Comparison of ENCODE assay signal across 10 mouse cellular contexts in genomic region chr10:78005791-78006438, GRCm38 (mm10). TPM values are rescaled to one million over a fixed set of nuclear protein-coding genes. Genes with fewer than 3 reads are reported as not detected.
DNase-seq lines count a peak whose midpoint lies in the region; ATAC-seq and TF ChIP-seq lines count a peak whose summit lies in the region.
"Had no signal": no experiment of that assay in that cellular context is flagged by ENCODE, and none has a peak within 500 bp of the region (broad histone marks: within the 10 kb centered on the region; RNA-seq: fewer than 3 reads in every experiment).

No protein-coding gene starts in this region.

- DNase-seq in heart, adult 11 months = no peak
- DNase-seq in liver, embryonic 11.5 days (ENCODE audit: low spot score) = no peak
- DNase-seq in liver = no peak
- no peak for DNase-seq in liver, postnatal 0 days
- no peak for DNase-seq in spleen, postnatal 14 days (ENCODE audit: low spot score in 2 of 2)
- DNase-seq in embryo, embryonic 11 days = no peak
- DNase-seq: cerebellum, postnatal 10 days; lung, postnatal 14 days had no signal

- H3K27me3 ChIP-seq in heart, embryonic 11.5 days (ENCODE audit: control insufficient read depth, insufficient read depth, low read length) = no peaks in the 10 kb centered on the region
- no peaks in the 10 kb centered on the region for H3K27me3 ChIP-seq in liver, embryonic 11.5 days (replicated peaks; ENCODE audit: control insufficient read depth, insufficient read depth, low read length)
- H3K27me3 ChIP-seq in intestine, embryonic 16.5 days (replicated peaks; ENCODE audit: control insufficient read depth, insufficient read depth, low read length) = no peaks in the 10 kb centered on the region
- H3K27me3 ChIP-seq in liver, postnatal 0 days (ENCODE audit: insufficient read depth, low read length) = no peaks in the 10 kb centered on the region

- H3K9me3 ChIP-seq in heart, embryonic 11.5 days (replicated peaks; ENCODE audit: control insufficient read depth, low read length) = no peaks in the 10 kb centered on the region
- H3K9me3 ChIP-seq in liver, embryonic 11.5 days (ENCODE audit: control insufficient read depth, low read length) = no peaks in the 10 kb centered on the region
- H3K9me3 ChIP-seq in intestine, embryonic 16.5 days (ENCODE audit: control insufficient read depth, low read length) = no peaks in the 10 kb centered on the region
- no peaks in the 10 kb centered on the region for H3K9me3 ChIP-seq in liver, postnatal 0 days (ENCODE audit: low read length)

- ATAC-seq in heart, embryonic 11.5 days (replicated peaks; ENCODE audit: insufficient number of reproducible peaks, low FRiP score, low TSS enrichment) = no peak
- ATAC-seq in liver, embryonic 11.5 days (replicated peaks; ENCODE audit: low FRiP score) = no peak
- no peak for ATAC-seq in intestine, embryonic 16.5 days
- ATAC-seq in liver, postnatal 0 days = no peak

- WGBS in heart, embryonic 11.5 days (ENCODE audit: insufficient replicate concordance) = 86% methylated on average over 4 of the region's 4 CpGs
- 88% methylated on average over 4 of the region's 4 CpGs for WGBS in liver, embryonic 11.5 days
- WGBS in intestine, embryonic 16.5 days = 71% methylated on average over 4 of the region's 4 CpGs
- 82% methylated on average over 4 of the region's 4 CpGs for WGBS in liver, postnatal 0 days (ENCODE audit: insufficient replicate concordance)

- H3K27ac ChIP-seq in heart, embryonic 11.5 days (ENCODE audit: low read depth, low read length) = no peak overlapping the region
- H3K27ac ChIP-seq in liver, embryonic 11.5 days (ENCODE audit: low read depth, low read length) = 0 out of 2 replicates have a peak overlapping the region, but pooled peaks have one; percentile 3
- peak overlapping the region; percentile 97 for H3K27ac ChIP-seq in intestine, embryonic 16.5 days (ENCODE audit: low read length)
- no peak overlapping the region for H3K27ac ChIP-seq in liver, postnatal 0 days (ENCODE audit: low read depth)

- peaks cover 15% of the 10 kb centered on the region for H3K36me3 ChIP-seq in heart, embryonic 11.5 days (ENCODE audit: control insufficient read depth, insufficient read depth, low read length)
- peaks cover 27% of the 10 kb centered on the region for H3K36me3 ChIP-seq in liver, embryonic 11.5 days (ENCODE audit: control insufficient read depth, insufficient read depth, low read length)
- peaks cover 12% of the 10 kb centered on the region for H3K36me3 ChIP-seq in intestine, embryonic 16.5 days (ENCODE audit: control insufficient read depth, insufficient read depth, low read length)
- peaks cover 24% of the 10 kb centered on the region for H3K36me3 ChIP-seq in liver, postnatal 0 days (replicated peaks; ENCODE audit: insufficient read depth, low read length)

- no peak for TF ChIP-seq EP300 in liver, postnatal 0 days (IDR thresholded peaks at IDR 0.05; ENCODE audit: low read depth)

- no peak overlapping the region for H3K4me3 ChIP-seq in heart, embryonic 11.5 days (ENCODE audit: low read depth, low read length)
- H3K4me3 ChIP-seq in liver, embryonic 11.5 days (ENCODE audit: low read depth, low read length) = no peak overlapping the region
- H3K4me3 ChIP-seq in intestine, embryonic 16.5 days (ENCODE audit: low read length) = peak overlapping the region; percentile 69; the same call in 1 of the 2 replicates
- H3K4me3 ChIP-seq in liver, postnatal 0 days (ENCODE audit: low read depth, low read length) = no peak overlapping the region

- peak overlapping the region; percentile 96; the same call in 1 of the 2 replicates for H3K4me2 ChIP-seq in heart, embryonic 11.5 days
- peak overlapping the region; percentile 98 for H3K4me2 ChIP-seq in liver, embryonic 11.5 days
- H3K4me2 ChIP-seq in intestine, embryonic 16.5 days (ENCODE audit: low read depth, low read length) = peak overlapping the region; percentile 82
- H3K4me2 ChIP-seq in liver, postnatal 0 days (ENCODE audit: low read depth, low read length) = peak overlapping the region; percentile 10; the same call in 1 of the 2 replicates

- no peak overlapping the region for H3K9ac ChIP-seq in heart, embryonic 11.5 days (ENCODE audit: low read depth, low read length)
- peak overlapping the region; percentile 44 for H3K9ac ChIP-seq in liver, embryonic 11.5 days (ENCODE audit: low read depth, low read length)
- peak overlapping the region; percentile 51 for H3K9ac ChIP-seq in intestine, embryonic 16.5 days (ENCODE audit: low read depth, low read length)
- H3K9ac ChIP-seq in liver, postnatal 0 days (replicated peaks) = peak overlapping the region; percentile 32

- peaks cover 32% of the 10 kb centered on the region for H3K4me1 ChIP-seq in heart, embryonic 11.5 days (ENCODE audit: control insufficient read depth, insufficient read depth, low read length)
- peaks cover 50% of the 10 kb centered on the region for H3K4me1 ChIP-seq in liver, embryonic 11.5 days (replicated peaks; ENCODE audit: control insufficient read depth, insufficient read depth, low read length)
- H3K4me1 ChIP-seq in intestine, embryonic 16.5 days (ENCODE audit: control insufficient read depth, insufficient read depth, low read length) = peaks cover 38% of the 10 kb centered on the region
- H3K4me1 ChIP-seq in liver, postnatal 0 days (ENCODE audit: insufficient read depth) = peaks cover 46% of the 10 kb centered on the region

- no peak for TF ChIP-seq CTCF in liver, postnatal 0 days (IDR thresholded peaks at IDR 0.05; ENCODE audit: low read depth)

RNA-seq across cellular contexts. Expression of gene Pfkl, which starts 4.0 kb away (rescaled TPM):
- 168 and 194 TPM in 2 replicates for polyA plus RNA-seq in heart, embryonic 11.5 days (2014; fragmentation: Nextera tagmentation; extraction: Ambion mirVana)
- 245 and 255 TPM in 2 replicates for polyA plus RNA-seq in liver, embryonic 11.5 days (2014; fragmentation: Nextera tagmentation; extraction: Ambion mirVana)
- 282 and 298 TPM in 2 replicates for polyA plus RNA-seq in intestine, embryonic 16.5 days (2015; fragmentation: Nextera tagmentation; extraction: Ambion mirVana)
- polyA plus RNA-seq in liver, postnatal 0 days (2015; fragmentation: Nextera tagmentation; extraction: Ambion mirVana) = 23.5 and 31.3 TPM in 2 replicates

RNA-seq across cellular contexts. Expression of gene 1810043G02Rik, which starts 27.6 kb away (rescaled TPM):
- 17.1 and 17.2 TPM in 2 replicates for polyA plus RNA-seq in heart, embryonic 11.5 days (2014; fragmentation: Nextera tagmentation; extraction: Ambion mirVana)
- 12.1 and 12.8 TPM in 2 replicates for polyA plus RNA-seq in liver, embryonic 11.5 days (2014; fragmentation: Nextera tagmentation; extraction: Ambion mirVana)
- 16.0 and 17.5 TPM in 2 replicates for polyA plus RNA-seq in intestine, embryonic 16.5 days (2015; fragmentation: Nextera tagmentation; extraction: Ambion mirVana)
- 4.0 and 4.4 TPM in 2 replicates for polyA plus RNA-seq in liver, postnatal 0 days (2015; fragmentation: Nextera tagmentation; extraction: Ambion mirVana)

RNA-seq across cellular contexts. Expression of gene Trpm2, which starts 35.6 kb away (rescaled TPM):
- polyA plus RNA-seq in heart, embryonic 11.5 days (2014; fragmentation: Nextera tagmentation; extraction: Ambion mirVana) = 0.07 and 0.13 TPM in 2 replicates
- 1.2 TPM in 2 replicates for polyA plus RNA-seq in liver, embryonic 11.5 days (2014; fragmentation: Nextera tagmentation; extraction: Ambion mirVana)
- 0.91 and 0.92 TPM in 2 replicates for polyA plus RNA-seq in intestine, embryonic 16.5 days (2015; fragmentation: Nextera tagmentation; extraction: Ambion mirVana)
- 1.5 and 1.7 TPM in 2 replicates for polyA plus RNA-seq in liver, postnatal 0 days (2015; fragmentation: Nextera tagmentation; extraction: Ambion mirVana)

RNA-seq across cellular contexts. Expression of gene Dnmt3l, which starts 35.8 kb away (rescaled TPM):
- polyA plus RNA-seq in heart, embryonic 11.5 days (2014; fragmentation: Nextera tagmentation; extraction: Ambion mirVana) = 0.34 TPM in 1 of 2 replicates, not detected in the other
- not detected in 2 replicates for polyA plus RNA-seq in liver, embryonic 11.5 days (2014; fragmentation: Nextera tagmentation; extraction: Ambion mirVana)
- 0.29 and 0.33 TPM in 2 replicates for polyA plus RNA-seq in intestine, embryonic 16.5 days (2015; fragmentation: Nextera tagmentation; extraction: Ambion mirVana)
- not detected in 2 replicates for polyA plus RNA-seq in liver, postnatal 0 days (2015; fragmentation: Nextera tagmentation; extraction: Ambion mirVana)

RNA-seq across cellular contexts. Expression of gene Aire, which starts 37.5 kb away (rescaled TPM):
- 0.16 and 0.49 TPM in 2 replicates for polyA plus RNA-seq in heart, embryonic 11.5 days (2014; fragmentation: Nextera tagmentation; extraction: Ambion mirVana)
- polyA plus RNA-seq in liver, embryonic 11.5 days (2014; fragmentation: Nextera tagmentation; extraction: Ambion mirVana) = 0.16 and 0.51 TPM in 2 replicates
- polyA plus RNA-seq in intestine, embryonic 16.5 days (2015; fragmentation: Nextera tagmentation; extraction: Ambion mirVana) = 0.16 and 0.20 TPM in 2 replicates
- not detected in 2 replicates for polyA plus RNA-seq in liver, postnatal 0 days (2015; fragmentation: Nextera tagmentation; extraction: Ambion mirVana)

Comparison
In these comparisons a context has a peak if more than half of its experiments do, and no peak if none do; other contexts are left out.
1. H3K27ac ChIP-seq: peak in liver, embryonic 11.5 days (single experiment) and intestine, embryonic 16.5 days (single experiment); none in heart, embryonic 11.5 days (single experiment) and liver, postnatal 0 days (single experiment).
2. H3K4me2 ChIP-seq: peak in every context shown above with its lines; median percentile 98 in liver, embryonic 11.5 days; 96 in heart, embryonic 11.5 days; 82 in intestine, embryonic 16.5 days; 10 in liver, postnatal 0 days.